In the genomic region with DNA sequence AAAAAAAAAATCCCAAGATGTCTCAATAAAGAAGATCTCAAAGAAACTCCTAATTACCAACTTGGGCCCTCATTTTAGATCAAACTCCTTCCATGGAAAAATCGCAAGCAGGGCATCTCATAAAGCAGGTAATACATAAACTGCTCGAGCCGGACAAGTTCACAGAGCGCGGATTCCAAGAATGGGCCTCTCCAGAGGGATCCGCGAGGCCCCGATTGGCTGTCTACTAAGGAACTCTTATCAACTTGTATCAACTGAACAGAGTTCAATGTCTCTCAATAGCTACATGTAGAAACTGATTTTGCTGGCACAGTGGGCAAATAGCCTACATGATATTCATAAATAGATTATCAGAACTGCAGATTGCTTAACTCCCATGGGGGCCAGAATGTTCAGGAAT, we compare ENCODE assay signal across 23 mouse cellular contexts. TPM values are rescaled to one million over a fixed set of nuclear protein-coding genes. Genes with fewer than 3 reads are reported as not detected.
A peak's percentile ranks its signal among the peaks of the same experiment; 100 is the strongest.
DNase-seq lines count a peak whose midpoint lies in the region; ATAC-seq lines count a peak whose summit lies in the region.
"Had no signal": no experiment of that assay in that cellular context is flagged by ENCODE, and none has a peak within 500 bp of the region (broad histone marks: within the 10 kb centered on the region; RNA-seq: fewer than 3 reads in every experiment).

No protein-coding gene starts in this region.

- H3K4me1 ChIP-seq in heart, embryonic 12.5 days (replicated peaks), result peaks cover 18% of the 10 kb centered on the region
- peaks cover 5% of the 10 kb centered on the region for H3K4me1 ChIP-seq in heart, embryonic 15.5 days (replicated peaks)
- H3K4me1 ChIP-seq in heart, embryonic 11.5 days (ENCODE audit: control insufficient read depth, insufficient read depth, low read length), result no peaks in the 10 kb centered on the region
- H3K4me1 ChIP-seq in intestine, embryonic 16.5 days (ENCODE audit: control insufficient read depth, insufficient read depth, low read length), result peaks cover 8% of the 10 kb centered on the region
- H3K4me1 ChIP-seq: forebrain, embryonic 10.5 days; forebrain, embryonic 13.5 days; hindbrain, embryonic 10.5 days; hindbrain, embryonic 13.5 days had no signal

- H3K4me2 ChIP-seq in heart, embryonic 12.5 days, result peak overlapping the region; percentile 33
- H3K4me2 ChIP-seq in heart, embryonic 15.5 days, result peak overlapping the region; percentile 15; the same call in 1 of the 2 replicates
- H3K4me2 ChIP-seq in heart, embryonic 11.5 days, result no peak overlapping the region
- no peak overlapping the region for H3K4me2 ChIP-seq in intestine, embryonic 16.5 days (ENCODE audit: low read depth, low read length)
- H3K4me2 ChIP-seq: forebrain, embryonic 13.5 days; hindbrain, embryonic 13.5 days had no signal

- no peak overlapping the region for H3K9ac ChIP-seq in heart, embryonic 12.5 days
- H3K9ac ChIP-seq in heart, embryonic 15.5 days, result no peak overlapping the region
- H3K9ac ChIP-seq in heart, embryonic 11.5 days (ENCODE audit: low read depth, low read length), result no peak overlapping the region
- H3K9ac ChIP-seq in intestine, embryonic 16.5 days (ENCODE audit: low read depth, low read length), result no peak overlapping the region
- H3K9ac ChIP-seq: forebrain, embryonic 13.5 days; hindbrain, embryonic 13.5 days had no signal

- no peak for DNase-seq in heart, adult 11 months
- no peak for DNase-seq in gastrocnemius, adult 8-10 months (ENCODE audit: low spot score in 2 of 2)
- DNase-seq: adrenal gland, adult 8-10 months; adrenal gland, postnatal 25 days; cerebellum, adult 18-20 months; cerebellum, adult 9-10 months; cerebellum, postnatal 14 days; gastrocnemius, postnatal 14 days; heart, adult 2 months; heart, postnatal 36 days; kidney, adult 2 months had no signal

- ATAC-seq in heart, embryonic 12.5 days (ENCODE audit: insufficient number of reproducible peaks, low FRiP score), result no peak
- no peak for ATAC-seq in heart, embryonic 15.5 days (replicated peaks; ENCODE audit: insufficient number of reproducible peaks, insufficient read depth, low FRiP score, low read depth)
- no peak for ATAC-seq in heart, embryonic 11.5 days (replicated peaks; ENCODE audit: insufficient number of reproducible peaks, low FRiP score, low TSS enrichment)
- peak; percentile 86 for ATAC-seq in intestine, embryonic 16.5 days
- ATAC-seq: activated CD4-positive, CD25-positive, alpha-beta regulatory T cell, adult 4 months; forebrain, embryonic 13.5 days; forebrain, embryonic 16.5 days; hindbrain, embryonic 16.5 days; inflammation-experienced regulatory T-cells, adult 6 months had no signal

- H3K36me3 ChIP-seq in heart, embryonic 12.5 days, result peaks cover 10% of the 10 kb centered on the region; the same call in 1 of the 2 replicates
- H3K36me3 ChIP-seq in heart, embryonic 15.5 days, result no peaks in the 10 kb centered on the region
- no peaks in the 10 kb centered on the region; the same call in 1 of the 2 replicates for H3K36me3 ChIP-seq in heart, embryonic 11.5 days (ENCODE audit: control insufficient read depth, insufficient read depth, low read length)
- peaks cover 2% of the 10 kb centered on the region; the same call in 1 of the 2 replicates for H3K36me3 ChIP-seq in intestine, embryonic 16.5 days (ENCODE audit: control insufficient read depth, insufficient read depth, low read length)
- H3K36me3 ChIP-seq: forebrain, embryonic 10.5 days; hindbrain, embryonic 10.5 days; hindbrain, embryonic 13.5 days had no signal

- 82% methylated on average over 8 of the region's 8 CpGs for WGBS in heart, embryonic 12.5 days
- 80% methylated on average over 8 of the region's 8 CpGs for WGBS in heart, embryonic 15.5 days
- WGBS in heart, embryonic 11.5 days (ENCODE audit: insufficient replicate concordance), result 85% methylated on average over 8 of the region's 8 CpGs
- WGBS in intestine, embryonic 16.5 days, result 86% methylated on average over 8 of the region's 8 CpGs

- H3K4me3 ChIP-seq in heart, embryonic 12.5 days, result no peak overlapping the region
- H3K4me3 ChIP-seq in heart, embryonic 15.5 days, result no peak overlapping the region
- H3K4me3 ChIP-seq in heart, embryonic 11.5 days (ENCODE audit: low read depth, low read length), result no peak overlapping the region
- H3K4me3 ChIP-seq in intestine, embryonic 16.5 days (ENCODE audit: low read length), result no peak overlapping the region
- H3K4me3 ChIP-seq: forebrain, embryonic 10.5 days; forebrain, embryonic 13.5 days; heart, adult 2 months; hindbrain, embryonic 10.5 days; hindbrain, embryonic 13.5 days had no signal

- 0 out of 2 replicates have a peak overlapping the region, but pooled peaks have one; percentile 4 for H3K27ac ChIP-seq in heart, embryonic 12.5 days (ENCODE audit: poor library complexity, severe bottlenecking)
- H3K27ac ChIP-seq in heart, embryonic 15.5 days, result peak overlapping the region; percentile 48; the same call in 1 of the 2 replicates
- H3K27ac ChIP-seq in heart, embryonic 11.5 days (ENCODE audit: low read depth, low read length), result no peak overlapping the region
- H3K27ac ChIP-seq in intestine, embryonic 16.5 days (ENCODE audit: low read length), result no peak overlapping the region
- H3K27ac ChIP-seq: forebrain, embryonic 10.5 days; forebrain, embryonic 13.5 days; heart, adult 2 months; hindbrain, embryonic 10.5 days; hindbrain, embryonic 13.5 days had no signal

- no peaks in the 10 kb centered on the region for H3K27me3 ChIP-seq in heart, embryonic 12.5 days (replicated peaks)
- H3K27me3 ChIP-seq in heart, embryonic 15.5 days, result 0 out of 2 replicates have a peak, but pooled peaks cover 2% of the 10 kb centered on the region
- H3K27me3 ChIP-seq in heart, embryonic 11.5 days (ENCODE audit: control insufficient read depth, insufficient read depth, low read length), result no peaks in the 10 kb centered on the region
- H3K27me3 ChIP-seq in intestine, embryonic 16.5 days (replicated peaks; ENCODE audit: control insufficient read depth, insufficient read depth, low read length), result no peaks in the 10 kb centered on the region

- no peaks in the 10 kb centered on the region for H3K9me3 ChIP-seq in heart, embryonic 12.5 days (replicated peaks)
- H3K9me3 ChIP-seq in heart, embryonic 15.5 days (replicated peaks), result no peaks in the 10 kb centered on the region
- H3K9me3 ChIP-seq in heart, embryonic 11.5 days (replicated peaks; ENCODE audit: control insufficient read depth, low read length), result no peaks in the 10 kb centered on the region
- H3K9me3 ChIP-seq in intestine, embryonic 16.5 days (ENCODE audit: control insufficient read depth, low read length), result no peaks in the 10 kb centered on the region
- H3K9me3 ChIP-seq: forebrain, embryonic 10.5 days; forebrain, embryonic 13.5 days; hindbrain, embryonic 10.5 days; hindbrain, embryonic 13.5 days had no signal

RNA-seq across cellular contexts. Expression of gene Npr3, which starts 9.5 kb away (rescaled TPM):
- 16.4 and 17.6 TPM in 2 replicates for polyA plus RNA-seq in heart, embryonic 12.5 days (2016; fragmentation: Nextera tagmentation; extraction: Ambion mirVana)
- 8.3 and 8.9 TPM in 2 replicates for polyA plus RNA-seq in heart, embryonic 15.5 days (2015; fragmentation: Nextera tagmentation; extraction: Ambion mirVana)
- 15.7 and 16.0 TPM in 2 replicates for polyA plus RNA-seq in heart, embryonic 11.5 days (2014; fragmentation: Nextera tagmentation; extraction: Ambion mirVana)
- 5.0 TPM in 2 replicates for polyA plus RNA-seq in intestine, embryonic 16.5 days (2015; fragmentation: Nextera tagmentation; extraction: Ambion mirVana)
- 10 to 100 TPM in 1 of 4 experiments, 1 to 10 TPM in 3; 4.1 to 12.0 (median 6.1) TPM for total RNA-seq in gastrocnemius, adult 8-10 months (2022)
- polyA plus RNA-seq: activated CD4-positive, CD25-positive, alpha-beta regulatory T cell, adult 4 months; inflammation-experienced regulatory T-cells, adult 6 months had no signal

Comparison
In these comparisons a context has a peak if more than half of its experiments do, and no peak if none do; other contexts are left out.
1. H3K27ac ChIP-seq: peak in heart, embryonic 12.5 days (single experiment) and heart, embryonic 15.5 days (single experiment); none in heart, embryonic 11.5 days (single experiment) and intestine, embryonic 16.5 days (single experiment).
2. H3K4me2 ChIP-seq: peak in heart, embryonic 12.5 days (single experiment) and heart, embryonic 15.5 days (single experiment); none in heart, embryonic 11.5 days (single experiment) and intestine, embryonic 16.5 days (single experiment).